Mouse (Mus musculus) liver, adult 2 months (tissue): ENCODE measurements at regions not wholly inside any gene's neighbourhood (a gene's known extent, or its start where the extent isn't known, plus 50 kb on each side); places are given as distances from the start of the nearest gene placed in this dataset.
A peak's percentile ranks its signal among the peaks of the same experiment; 100 is the strongest.

Experiments used
- DNase-seq: peaks from one replicate; pipeline ENCODE4 v3.0.0-alpha.2; 2011; ENCODE audit warnings: low read depth, low spot score; ENCODE audit errors: extremely low read depth
- H3K27ac ChIP-seq: fragments of 200-500 bp; replicated peaks from 2 replicates; pipeline ENCODE4 v1.5.1; 2012; ENCODE audit warnings: low read depth, mild to moderate bottlenecking, control low read depth, inconsistent platforms, low read length; ENCODE audit not compliant: insufficient read depth
- H3K27me3 ChIP-seq: fragments of 200-500 bp; 2 replicates; pipeline ENCODE4 v1.6.1; 2012; ENCODE audit warnings: mild to moderate bottlenecking, moderate library complexity, low read length, inconsistent platforms; ENCODE audit not compliant: control insufficient read depth, insufficient read depth
- H3K36me3 ChIP-seq: fragments of 200-500 bp; 2 replicates; pipeline ENCODE4 v1.6.1; 2012; ENCODE audit warnings: low read length, inconsistent platforms; ENCODE audit not compliant: control insufficient read depth, insufficient read depth
- H3K4me1 ChIP-seq: fragments of 200-500 bp; 2 replicates; pipeline ENCODE4 v1.6.1; 2011; ENCODE audit warnings: low read length; ENCODE audit not compliant: control insufficient read depth, insufficient read depth
- H3K4me3 ChIP-seq: fragments of 200-500 bp; 2 replicates; pipeline ENCODE4 v1.5.1; 2011; ENCODE audit warnings: low read depth, mild to moderate bottlenecking, control low read depth, low read length, moderate library complexity; ENCODE audit not compliant: insufficient read depth
- H3K79me2 ChIP-seq: fragments of 200-500 bp; 2 replicates; pipeline ENCODE4 v1.6.1; 2012; ENCODE audit warnings: inconsistent platforms, mild to moderate bottlenecking, low read length, moderate library complexity; ENCODE audit not compliant: control insufficient read depth, insufficient read depth
- H3K9ac ChIP-seq: fragments of 200-500 bp; 2 replicates; pipeline ENCODE4 v1.6.1; 2012; ENCODE audit warnings: low read depth, mild to moderate bottlenecking, control low read depth, inconsistent platforms, low read length
- CTCF ChIP-seq: fragments of 200-500 bp; IDR thresholded peaks from 2 replicates; pipeline ENCODE4 v1.5.1; 2011; ENCODE audit warnings: low read depth, low read length, control low read depth
- POLR2A ChIP-seq: fragments of 200-500 bp; IDR thresholded peaks from 2 replicates; pipeline ENCODE4 v1.6.1; 2011; ENCODE audit warnings: low read length, control low read depth; ENCODE audit not compliant: insufficient read depth; ENCODE audit errors: extremely low read depth
- WGBS: fragments of 180-500 bp; shearing (Covaris S2); methylation state at CpG from one replicate; pipeline ENCODE4 v1.1.7; 2018; 5-methylcytosine and 5-hydroxymethylcytosine counted together

DNA sequence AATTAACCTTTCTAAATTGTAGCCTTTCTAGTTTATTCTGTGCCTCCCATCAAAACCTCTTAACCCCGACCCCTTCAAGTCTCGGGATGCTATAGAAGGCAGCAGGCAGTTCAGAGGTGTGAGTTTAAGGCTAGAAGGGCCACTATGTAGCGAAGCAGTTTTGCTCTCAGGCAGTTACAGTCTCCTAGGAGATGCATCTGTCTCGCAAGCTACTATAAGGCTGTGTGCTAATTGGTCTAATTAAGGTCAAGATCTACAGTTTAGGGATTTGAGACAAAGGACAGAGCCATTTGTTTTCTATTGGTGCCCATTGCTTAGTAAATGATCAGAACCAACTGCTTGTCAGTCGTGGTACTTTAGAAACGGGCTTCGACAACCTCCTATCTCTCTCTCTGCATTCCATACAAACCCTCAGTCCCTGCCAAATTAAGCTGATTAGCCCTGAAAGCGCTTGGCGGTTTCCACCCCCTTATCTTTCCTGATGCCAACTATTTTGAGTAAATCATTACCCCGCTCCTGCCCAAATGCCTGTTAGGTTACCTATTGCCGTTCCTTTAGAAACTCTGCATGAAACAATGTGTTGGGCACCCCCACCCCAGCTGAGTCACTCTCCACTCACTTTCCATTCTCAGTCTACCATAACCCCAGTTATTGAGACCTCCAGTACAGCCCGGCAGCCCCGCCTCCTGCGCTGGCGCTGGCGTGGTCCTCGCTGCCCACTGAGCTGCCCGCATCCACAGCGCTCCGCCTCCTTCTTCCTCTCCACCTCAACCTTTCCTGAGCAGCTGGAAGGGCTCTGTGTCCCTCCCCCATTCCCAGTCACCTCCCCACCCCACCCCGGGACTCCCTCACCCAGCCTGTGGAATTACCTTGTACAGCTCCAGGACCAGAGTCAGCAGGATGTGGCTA is 59.9 kb upstream of the Ptpn13 start:
- no peak overlapping the region for H3K4me3 ChIP-seq
- no peak overlapping the region for H3K9ac ChIP-seq
- H3K4me1 ChIP-seq, result no peaks in the 10 kb centered on the region
- H3K27me3 ChIP-seq, result no peaks in the 10 kb centered on the region
- H3K27ac ChIP-seq, result no peak overlapping the region
- DNase-seq, result peak; percentile 51
- TF ChIP-seq CTCF (no peak), POLR2A (no peak)
- no peaks in the 10 kb centered on the region for H3K36me3 ChIP-seq
- no peaks in the 10 kb centered on the region for H3K79me2 ChIP-seq
- WGBS, result 72% methylated on average over 21 of the region's 21 CpGs

DNA sequence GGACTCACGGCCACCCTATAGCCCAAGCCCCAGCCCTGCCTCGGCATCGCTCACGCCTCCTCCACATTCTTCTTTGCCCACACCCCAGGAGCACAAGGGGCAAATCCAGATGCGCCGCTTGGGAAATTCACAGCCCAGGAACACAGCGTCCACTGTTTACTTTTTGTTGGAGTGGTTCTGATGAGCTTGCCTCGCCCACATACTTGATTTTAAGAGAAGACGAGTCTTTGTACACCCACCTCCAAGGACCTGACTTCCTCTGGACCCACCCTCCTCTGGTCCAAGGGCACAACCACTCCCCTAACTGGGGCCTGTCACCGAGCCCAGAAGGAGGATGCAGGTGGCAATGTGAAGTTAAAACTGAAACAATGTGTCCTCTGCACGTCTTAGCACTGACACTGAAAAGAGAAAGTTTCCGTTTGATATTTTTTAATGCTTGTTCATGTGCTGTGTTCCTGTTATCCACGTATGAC is 64.2 kb upstream of the Ptpn13 start:
- TF ChIP-seq CTCF, result no peak
- peaks cover 7% of the 10 kb centered on the region; the same call in 1 of the 2 replicates for H3K4me1 ChIP-seq
- no peak overlapping the region for H3K27ac ChIP-seq
- no peaks in the 10 kb centered on the region for H3K36me3 ChIP-seq
- 82% methylated on average over 13 of the region's 13 CpGs for WGBS
- no peak for DNase-seq
- H3K79me2 ChIP-seq, result no peaks in the 10 kb centered on the region
- H3K9ac ChIP-seq, result no peak overlapping the region
- no peaks in the 10 kb centered on the region for H3K27me3 ChIP-seq
- no peak overlapping the region for H3K4me3 ChIP-seq

DNA sequence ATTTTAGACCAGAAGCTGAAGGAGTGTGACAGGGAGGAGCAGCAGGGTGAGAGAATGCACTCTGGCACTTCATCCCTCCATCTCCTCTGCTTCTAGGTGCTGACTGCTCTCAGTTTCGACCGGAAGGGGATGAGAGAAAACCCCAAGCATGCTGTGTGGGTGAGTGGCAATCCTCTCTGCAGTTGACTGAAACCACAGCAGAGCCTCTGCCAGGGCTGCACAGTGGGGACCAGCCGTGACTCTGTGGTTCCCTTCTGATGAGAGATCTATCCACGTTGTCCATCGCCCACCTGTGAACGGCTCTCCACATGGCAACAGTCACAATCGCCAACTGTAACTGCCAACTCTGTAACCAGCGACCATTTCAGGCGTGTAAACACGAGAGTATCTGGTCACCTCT is 64.6 kb upstream of the Ptpn13 start:
- H3K27me3 ChIP-seq, result no peaks in the 10 kb centered on the region
- H3K4me3 ChIP-seq, result no peak overlapping the region
- no peak overlapping the region for H3K27ac ChIP-seq
- no peak overlapping the region for H3K9ac ChIP-seq
- no peaks in the 10 kb centered on the region for H3K79me2 ChIP-seq
- DNase-seq, result no peak
- TF ChIP-seq CTCF (no peak), POLR2A (no peak)
- WGBS, result 79% methylated on average over 10 of the region's 10 CpGs
- no peaks in the 10 kb centered on the region for H3K36me3 ChIP-seq
- H3K4me1 ChIP-seq, result peaks cover 7% of the 10 kb centered on the region; the same call in 1 of the 2 replicates

DNA sequence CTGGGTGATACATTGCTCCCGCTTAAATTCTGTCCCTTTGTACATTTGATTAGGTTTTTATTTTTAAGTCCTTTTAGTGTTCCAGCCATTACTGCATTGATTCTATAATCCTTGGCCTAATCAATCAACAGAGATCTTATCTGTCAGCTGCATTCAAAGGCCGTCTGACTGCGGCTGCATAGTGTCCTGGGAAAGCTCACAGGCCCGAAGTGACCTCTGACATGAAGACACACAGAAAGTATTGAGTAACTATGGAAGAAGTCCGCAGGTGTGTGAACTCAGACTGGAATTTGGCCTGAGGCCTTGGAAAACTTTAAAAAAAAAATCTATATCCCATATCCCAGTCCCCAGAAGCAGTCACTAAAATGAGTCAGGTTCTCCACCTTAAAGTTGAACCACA is 67.4 kb upstream of the Ptpn13 start:
- Histone ChIP-seq H3K4me3 (no peak overlapping the region), H3K9ac (no peak overlapping the region), H3K27ac (no peak overlapping the region), H3K36me3 (no peaks in the 10 kb centered on the region), H3K4me1 (peaks cover 7% of the 10 kb centered on the region; the same call in 1 of the 2 replicates), H3K79me2 (no peaks in the 10 kb centered on the region), H3K27me3 (no peaks in the 10 kb centered on the region)
- 14% methylated on average over 5 of the region's 5 CpGs for WGBS
- peak; percentile 83 for DNase-seq
- no peak for TF ChIP-seq CTCF
- no peak for TF ChIP-seq POLR2A

GRCm38 (mm10) chr5:103356500-103356899 is 68.5 kb upstream of the Ptpn13 start:
- Histone ChIP-seq H3K79me2 (no peaks in the 10 kb centered on the region), H3K4me3 (no peak overlapping the region; the same call in 1 of the 2 replicates), H3K36me3 (no peaks in the 10 kb centered on the region), H3K9ac (no peak overlapping the region), H3K27me3 (no peaks in the 10 kb centered on the region), H3K4me1 (peaks cover 7% of the 10 kb centered on the region; the same call in 1 of the 2 replicates), H3K27ac (no peak overlapping the region)
- 64% methylated on average over 6 of the region's 6 CpGs for WGBS
- TF ChIP-seq POLR2A (no peak), CTCF (no peak)
- DNase-seq, result peak; percentile 37
